8 mouse cellular contexts compared by ENCODE assay signal in genomic region chr3:69315810-69316390, GRCm38 (mm10). TPM values are rescaled to one million over a fixed set of nuclear protein-coding genes. Genes with fewer than 3 reads are reported as not detected.
DNase-seq lines count a peak whose midpoint lies in the region; ATAC-seq and TF ChIP-seq lines count a peak whose summit lies in the region.

No protein-coding gene starts in this region.

- TF ChIP-seq CTCF in kidney, adult 2 months (conservative IDR thresholded peaks at IDR 0.05; ENCODE audit: insufficient read depth, insufficient read length, low read depth, low read length) = no peak

- peak; percentile 4 for ATAC-seq in common myeloid progenitor, adult 5-6 weeks (replicated peaks; ENCODE audit: low read depth, poor library complexity, severe bottlenecking)
- peak; percentile 41 for ATAC-seq in hindbrain, embryonic 16.5 days
- peak; percentile 62 for ATAC-seq in midbrain, embryonic 15.5 days (replicated peaks)

- TF ChIP-seq POLR2A in kidney, adult 2 months (IDR thresholded peaks at IDR 0.05; ENCODE audit: low read depth, low read length) = no peak

- no peaks in the 10 kb centered on the region for H3K9me3 ChIP-seq in hindbrain, embryonic 16.5 days (ENCODE audit: control insufficient read depth, low read length)
- H3K9me3 ChIP-seq in midbrain, embryonic 15.5 days = no peaks in the 10 kb centered on the region

- H3K9ac ChIP-seq in hindbrain, embryonic 16.5 days (ENCODE audit: low read depth, low read length) = peak overlapping the region; percentile 93
- peak overlapping the region; percentile 72 for H3K9ac ChIP-seq in midbrain, embryonic 15.5 days

- peak overlapping the region; percentile 99 for H3K4me2 ChIP-seq in hindbrain, embryonic 16.5 days (ENCODE audit: low read length)
- peak overlapping the region; percentile 96 for H3K4me2 ChIP-seq in midbrain, embryonic 15.5 days

- no peak for DNase-seq in kidney, adult 2 months
- no peak for DNase-seq in kidney, postnatal 25 days
- DNase-seq in T-cell, adult 2 months (ENCODE audit: low spot score) = no peak
- DNase-seq in layer of hippocampus, adult 9-10 months (ENCODE audit: low spot score) = no peak
- no peak for DNase-seq in cerebellum, adult 18-20 months

- peak overlapping the region; percentile 99 for H3K27ac ChIP-seq in kidney, adult 2 months (ENCODE audit: insufficient read depth, low read depth, low read length)
- H3K27ac ChIP-seq in hindbrain, embryonic 16.5 days (ENCODE audit: low read depth, low read length) = peak overlapping the region; percentile 91
- peak overlapping the region; percentile 94 for H3K27ac ChIP-seq in midbrain, embryonic 15.5 days

- 0 out of 2 replicates have a peak, but pooled peaks cover 4% of the 10 kb centered on the region for H3K4me1 ChIP-seq in kidney, adult 2 months (ENCODE audit: control insufficient read depth, insufficient read depth, low read length)
- peaks cover 20% of the 10 kb centered on the region for H3K4me1 ChIP-seq in hindbrain, embryonic 16.5 days (ENCODE audit: control insufficient read depth, insufficient read depth, low read depth, low read length)
- peaks cover 31% of the 10 kb centered on the region for H3K4me1 ChIP-seq in midbrain, embryonic 15.5 days

- 2% methylated on average over 18 of the region's 18 CpGs for WGBS in kidney, adult 2 months
- 2% methylated on average over 18 of the region's 18 CpGs for WGBS in hindbrain, embryonic 16.5 days
- 2% methylated on average over 18 of the region's 18 CpGs for WGBS in midbrain, embryonic 15.5 days

- H3K27me3 ChIP-seq in kidney, adult 2 months (replicated peaks; ENCODE audit: control insufficient read depth, insufficient read depth, low read length) = no peaks in the 10 kb centered on the region
- H3K27me3 ChIP-seq in hindbrain, embryonic 16.5 days (replicated peaks; ENCODE audit: control insufficient read depth, insufficient read depth, low read length) = no peaks in the 10 kb centered on the region
- H3K27me3 ChIP-seq in midbrain, embryonic 15.5 days (replicated peaks) = no peaks in the 10 kb centered on the region

- no peaks in the 10 kb centered on the region for H3K36me3 ChIP-seq in kidney, adult 2 months (ENCODE audit: control insufficient read depth, insufficient read depth, low read length)
- no peaks in the 10 kb centered on the region for H3K36me3 ChIP-seq in hindbrain, embryonic 16.5 days (ENCODE audit: control insufficient read depth, insufficient read depth, low read length)
- H3K36me3 ChIP-seq in midbrain, embryonic 15.5 days (replicated peaks) = no peaks in the 10 kb centered on the region

- peak overlapping the region; percentile 57 for H3K4me3 ChIP-seq in kidney, adult 2 months (ENCODE audit: insufficient read depth, low read depth, low read length)
- peak overlapping the region; percentile 66 for H3K4me3 ChIP-seq in hindbrain, embryonic 16.5 days (ENCODE audit: low read length)
- peak overlapping the region; percentile 63 for H3K4me3 ChIP-seq in midbrain, embryonic 15.5 days

RNA-seq across cellular contexts. Expression of gene Ppm1l, which starts 0.8 kb away (rescaled TPM):
- 4.0 TPM in 2 replicates for polyA plus RNA-seq in kidney, adult 2 months (2012; rRNA removed)
- 6.1 and 6.6 TPM in 2 replicates for total RNA-seq in common myeloid progenitor, adult 5-6 weeks (2017)
- polyA plus RNA-seq in hindbrain, embryonic 16.5 days (2015; fragmentation: Nextera tagmentation; extraction: Ambion mirVana) = 19.1 and 20.8 TPM in 2 replicates
- 24.7 and 26.0 TPM in 2 replicates for polyA plus RNA-seq in midbrain, embryonic 15.5 days (2015; fragmentation: Nextera tagmentation; extraction: Ambion mirVana)

Comparison
In these comparisons a context has a peak if more than half of its experiments do, and no peak if none do; other contexts are left out.
1. ATAC-seq: peak in every context shown above with its lines; median percentile 62 in midbrain, embryonic 15.5 days; 41 in hindbrain, embryonic 16.5 days; 4 in common myeloid progenitor, adult 5-6 weeks.